Mouse (Mus musculus): ENCODE results near the gene Vrk1. TPM values are rescaled to one million over a fixed set of nuclear protein-coding genes. Genes with fewer than 3 reads are reported as not detected.

The Vrk1 gene
- polyA plus RNA-seq, 1 experiment = 15.8 TPM

DNA sequence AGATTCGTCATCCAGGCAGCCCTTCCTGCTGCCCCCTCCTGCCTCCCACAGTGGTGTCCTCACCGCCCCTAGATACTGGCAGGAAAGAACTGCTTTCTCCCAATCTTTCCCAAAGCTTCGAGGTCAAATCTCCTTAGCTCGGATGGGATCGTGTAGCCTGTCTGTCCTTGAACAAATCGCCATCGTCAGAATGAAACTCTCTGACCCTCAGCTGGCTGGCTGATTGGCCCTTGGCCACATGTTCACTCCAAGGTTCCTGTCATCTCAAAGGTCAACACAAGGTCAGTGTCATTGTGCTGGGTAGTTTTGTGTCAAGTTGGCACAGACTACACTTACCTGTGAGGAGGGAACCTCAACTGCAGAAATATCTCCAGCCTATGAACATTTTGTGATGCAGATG, 16.7 kb upstream of the Vrk1 start:
- DNase-seq = no peak
- no peaks in the 10 kb centered on the region for H3K36me3 ChIP-seq (ENCODE audit: control insufficient read depth, insufficient read depth, low read length)
- no peak for TF ChIP-seq CTCF (IDR thresholded peaks at IDR 0.05; ENCODE audit: borderline replicate concordance, control insufficient read depth, extremely low read depth, insufficient read depth, low read length, poor library complexity)
- no peak for TF ChIP-seq POLR2A (IDR thresholded peaks at IDR 0.05; ENCODE audit: control insufficient read depth, extremely low read depth, insufficient read depth, low read length, poor library complexity)
- H3K27me3 ChIP-seq (ENCODE audit: control insufficient read depth, insufficient read depth, low read length) = no peaks in the 10 kb centered on the region
- H3K4me3 ChIP-seq (ENCODE audit: control insufficient read depth, insufficient read depth, low read length) = no peak overlapping the region
- H3K4me1 ChIP-seq (replicated peaks; ENCODE audit: control insufficient read depth, insufficient read depth, low read length) = no peaks in the 10 kb centered on the region
- 91% methylated on average over 7 of the region's 7 CpGs for WGBS
- no peak overlapping the region for H3K27ac ChIP-seq (ENCODE audit: control insufficient read depth, insufficient read depth, low read length)

DNA sequence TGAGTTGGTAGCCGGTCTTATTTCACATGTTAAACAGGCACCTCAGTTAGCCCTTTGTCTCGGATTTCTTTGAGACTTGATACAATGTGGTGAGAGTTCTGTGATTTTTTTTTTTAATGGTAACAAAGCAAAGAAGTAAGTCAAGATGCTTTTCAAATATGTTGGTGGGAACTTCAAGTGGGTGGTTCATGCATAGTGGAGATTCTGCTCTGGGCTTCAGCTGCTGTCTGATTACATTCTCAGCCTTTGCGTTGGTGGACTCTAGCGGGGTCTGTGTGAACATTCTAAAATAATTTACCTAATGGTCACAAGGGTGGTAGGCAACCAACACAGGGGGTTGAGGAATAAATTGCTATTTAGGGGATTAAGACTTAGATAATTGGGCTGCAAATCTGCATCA, 14.1 kb upstream of the Vrk1 start:
- Histone ChIP-seq H3K36me3 (ENCODE audit: control insufficient read depth, insufficient read depth, low read length) (no peaks in the 10 kb centered on the region), H3K27me3 (ENCODE audit: control insufficient read depth, insufficient read depth, low read length) (no peaks in the 10 kb centered on the region), H3K4me3 (ENCODE audit: control insufficient read depth, insufficient read depth, low read length) (no peak overlapping the region), H3K4me1 (replicated peaks; ENCODE audit: control insufficient read depth, insufficient read depth, low read length) (no peaks in the 10 kb centered on the region), H3K27ac (ENCODE audit: control insufficient read depth, insufficient read depth, low read length) (no peak overlapping the region)
- 93% methylated on average over 4 of the region's 4 CpGs for WGBS
- no peak for TF ChIP-seq POLR2A (IDR thresholded peaks at IDR 0.05; ENCODE audit: control insufficient read depth, extremely low read depth, insufficient read depth, low read length, poor library complexity)
- no peak for TF ChIP-seq CTCF (IDR thresholded peaks at IDR 0.05; ENCODE audit: borderline replicate concordance, control insufficient read depth, extremely low read depth, insufficient read depth, low read length, poor library complexity)
- no peak for DNase-seq

DNA sequence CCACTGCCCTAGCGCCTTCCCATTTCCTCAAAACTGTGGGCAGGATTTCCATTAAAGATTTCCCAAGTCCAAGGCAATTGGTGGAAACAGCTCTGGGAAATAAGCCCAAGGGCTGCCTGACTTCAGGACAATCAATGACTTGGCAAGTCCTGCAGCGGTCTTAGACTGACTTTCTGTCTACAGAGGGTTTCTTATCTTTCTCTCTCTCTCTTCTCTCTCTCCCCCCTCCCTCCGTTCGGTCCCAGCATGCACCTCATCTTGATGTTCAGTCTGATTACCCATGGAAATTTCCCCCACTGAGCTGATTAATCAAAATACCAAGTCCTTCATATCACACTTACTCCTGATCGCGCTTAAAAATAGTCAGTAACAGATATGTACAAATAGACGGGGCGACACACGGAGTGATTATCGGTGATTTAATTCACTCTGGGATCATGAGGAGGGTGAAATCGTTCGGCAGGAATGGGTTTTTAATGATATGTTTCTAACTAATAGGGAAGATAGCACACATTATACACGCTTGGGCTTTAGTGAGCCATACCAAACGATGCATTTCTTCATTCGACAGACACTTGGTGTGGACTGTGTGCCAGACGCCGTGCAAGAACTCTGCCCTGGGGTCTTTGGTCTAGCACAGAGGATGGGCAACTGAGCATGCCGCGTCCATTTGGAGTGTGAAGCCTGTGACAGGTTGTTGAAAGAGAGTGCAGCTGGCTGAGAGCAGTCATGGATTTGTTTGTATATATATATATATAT, 12.8 kb upstream of the Vrk1 start:
- TF ChIP-seq POLR2A (IDR thresholded peaks at IDR 0.05; ENCODE audit: control insufficient read depth, extremely low read depth, insufficient read depth, low read length, poor library complexity) (no peak), CTCF (IDR thresholded peaks at IDR 0.05; ENCODE audit: borderline replicate concordance, control insufficient read depth, extremely low read depth, insufficient read depth, low read length, poor library complexity) (no peak)
- no peak for DNase-seq
- H3K36me3 ChIP-seq (ENCODE audit: control insufficient read depth, insufficient read depth, low read length) = no peaks in the 10 kb centered on the region
- no peak overlapping the region for H3K27ac ChIP-seq (ENCODE audit: control insufficient read depth, insufficient read depth, low read length)
- no peaks in the 10 kb centered on the region for H3K4me1 ChIP-seq (replicated peaks; ENCODE audit: control insufficient read depth, insufficient read depth, low read length)
- no peaks in the 10 kb centered on the region for H3K27me3 ChIP-seq (ENCODE audit: control insufficient read depth, insufficient read depth, low read length)
- 92% methylated on average over 19 of the region's 19 CpGs for WGBS
- no peak overlapping the region for H3K4me3 ChIP-seq (ENCODE audit: control insufficient read depth, insufficient read depth, low read length)

DNA sequence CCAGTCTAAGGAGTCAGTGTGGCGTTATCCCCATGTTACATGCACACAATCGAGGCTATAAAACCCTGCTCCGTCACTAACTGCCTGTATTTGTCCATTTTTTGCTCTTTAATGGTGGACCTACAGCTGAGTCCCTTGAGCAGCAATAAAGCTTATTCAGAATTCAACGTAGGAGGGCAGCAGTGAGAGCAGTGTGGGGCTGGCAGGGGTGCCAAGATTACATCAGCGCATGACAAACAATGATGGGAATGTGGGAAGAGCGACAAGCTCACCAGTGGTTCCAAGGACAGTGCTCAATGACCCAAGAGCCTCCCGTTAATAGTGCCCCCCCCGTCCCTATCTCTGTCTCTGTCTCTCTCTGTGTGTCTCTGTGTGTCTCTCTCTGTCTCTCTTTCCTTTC, 8.3 kb upstream of the Vrk1 start:
- no peak for DNase-seq
- TF ChIP-seq CTCF (IDR thresholded peaks at IDR 0.05; ENCODE audit: borderline replicate concordance, control insufficient read depth, extremely low read depth, insufficient read depth, low read length, poor library complexity) (no peak), POLR2A (IDR thresholded peaks at IDR 0.05; ENCODE audit: control insufficient read depth, extremely low read depth, insufficient read depth, low read length, poor library complexity) (no peak)

DNA sequence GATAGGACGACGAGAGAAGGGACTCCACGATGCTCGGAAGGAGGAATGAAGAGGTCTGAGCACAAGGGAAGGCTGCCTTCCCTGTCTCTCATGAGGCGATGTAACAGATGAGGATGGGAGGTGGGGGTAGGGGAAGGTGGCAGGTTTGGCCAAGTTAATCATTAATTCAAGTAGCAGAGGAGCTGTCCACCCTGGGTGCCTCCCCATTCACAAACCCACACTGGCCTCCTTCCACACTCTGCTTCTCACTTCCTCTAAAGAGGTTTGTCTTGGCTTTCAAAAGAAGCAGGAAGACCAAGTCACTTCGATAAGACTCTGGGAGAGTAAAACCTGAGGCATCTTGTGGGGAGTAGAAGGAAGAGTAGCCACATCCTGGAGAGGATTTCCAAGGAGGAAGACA, 5.3 kb upstream of the Vrk1 start:
- 65% methylated on average over 6 of the region's 6 CpGs for WGBS
- DNase-seq = no peak
- TF ChIP-seq POLR2A (IDR thresholded peaks at IDR 0.05; ENCODE audit: control insufficient read depth, extremely low read depth, insufficient read depth, low read length, poor library complexity) (no peak), CTCF (IDR thresholded peaks at IDR 0.05; ENCODE audit: borderline replicate concordance, control insufficient read depth, extremely low read depth, insufficient read depth, low read length, poor library complexity) (no peak)
- H3K27me3 ChIP-seq (ENCODE audit: control insufficient read depth, insufficient read depth, low read length) = no peaks in the 10 kb centered on the region
- H3K36me3 ChIP-seq (ENCODE audit: control insufficient read depth, insufficient read depth, low read length) = no peaks in the 10 kb centered on the region
- no peak overlapping the region for H3K4me3 ChIP-seq (ENCODE audit: control insufficient read depth, insufficient read depth, low read length)
- H3K27ac ChIP-seq (ENCODE audit: control insufficient read depth, insufficient read depth, low read length) = no peak overlapping the region
- no peaks in the 10 kb centered on the region for H3K4me1 ChIP-seq (replicated peaks; ENCODE audit: control insufficient read depth, insufficient read depth, low read length)

More for the DNA sequence above, 8.3 kb upstream of the Vrk1 start:
- 90% methylated on average over 8 of the region's 8 CpGs for WGBS
- Histone ChIP-seq H3K36me3 (ENCODE audit: control insufficient read depth, insufficient read depth, low read length) (no peaks in the 10 kb centered on the region), H3K4me3 (ENCODE audit: control insufficient read depth, insufficient read depth, low read length) (no peak overlapping the region), H3K4me1 (replicated peaks; ENCODE audit: control insufficient read depth, insufficient read depth, low read length) (no peaks in the 10 kb centered on the region), H3K27me3 (ENCODE audit: control insufficient read depth, insufficient read depth, low read length) (no peaks in the 10 kb centered on the region), H3K27ac (ENCODE audit: control insufficient read depth, insufficient read depth, low read length) (no peak overlapping the region)

DNA sequence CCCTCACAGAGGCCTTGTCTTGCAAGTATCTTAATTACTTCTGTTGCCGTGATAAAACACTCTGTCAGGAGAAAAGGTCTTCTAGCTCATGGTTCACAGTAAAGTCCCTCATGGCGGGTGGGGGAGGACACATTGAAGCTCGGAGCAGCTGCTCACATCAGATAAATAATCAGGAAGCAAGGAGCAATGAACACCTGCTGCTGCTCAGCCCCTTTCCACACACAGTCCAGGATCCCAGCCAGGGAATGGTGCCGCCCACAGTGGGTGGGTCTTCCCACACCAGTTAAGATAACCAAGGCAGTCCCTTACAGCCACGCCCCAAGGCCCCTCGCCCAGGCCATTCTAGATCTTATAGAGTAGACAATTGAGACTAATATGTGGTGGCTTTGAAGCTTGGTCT, 3.8 kb upstream of the Vrk1 start:
- WGBS = 93% methylated on average over 6 of the region's 6 CpGs
- Histone ChIP-seq H3K36me3 (ENCODE audit: control insufficient read depth, insufficient read depth, low read length) (no peaks in the 10 kb centered on the region), H3K27me3 (ENCODE audit: control insufficient read depth, insufficient read depth, low read length) (no peaks in the 10 kb centered on the region), H3K4me3 (ENCODE audit: control insufficient read depth, insufficient read depth, low read length) (no peak overlapping the region), H3K27ac (ENCODE audit: control insufficient read depth, insufficient read depth, low read length) (no peak overlapping the region), H3K4me1 (replicated peaks; ENCODE audit: control insufficient read depth, insufficient read depth, low read length) (0 out of 2 replicates have a peak, but pooled peaks cover 2% of the 10 kb centered on the region)
- DNase-seq = no peak
- TF ChIP-seq CTCF (IDR thresholded peaks at IDR 0.05; ENCODE audit: borderline replicate concordance, control insufficient read depth, extremely low read depth, insufficient read depth, low read length, poor library complexity) = no peak
- TF ChIP-seq POLR2A (IDR thresholded peaks at IDR 0.05; ENCODE audit: control insufficient read depth, extremely low read depth, insufficient read depth, low read length, poor library complexity) = no peak

Data from thymus, adult 2 months (tissue).